In the genomic region with DNA sequence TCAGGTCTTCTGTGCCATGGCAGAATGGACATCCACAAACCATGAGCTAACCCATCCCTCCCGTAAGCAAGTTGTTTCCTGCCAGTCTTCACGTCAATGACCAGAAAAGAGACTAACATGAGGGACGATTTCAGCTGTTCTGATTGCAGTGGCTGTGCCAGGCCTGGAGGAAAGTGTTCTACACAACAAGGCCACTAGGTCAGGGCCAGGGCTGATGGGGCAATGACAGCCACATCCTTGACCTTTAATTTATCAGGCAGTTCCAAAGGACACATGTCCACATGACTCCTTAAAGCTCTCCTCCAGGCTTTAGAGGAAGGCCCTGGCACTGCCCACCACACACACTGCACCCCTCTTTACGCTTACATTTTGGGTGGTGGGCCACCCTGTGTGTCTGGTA, we compare ENCODE assay signal across 22 mouse cellular contexts. TPM values are rescaled to one million over a fixed set of nuclear protein-coding genes. Genes with fewer than 3 reads are reported as not detected.
DNase-seq lines count a peak whose midpoint lies in the region; ATAC-seq and TF ChIP-seq lines count a peak whose summit lies in the region.
"Had no signal": no experiment of that assay in that cellular context is flagged by ENCODE, and none has a peak within 500 bp of the region (broad histone marks: within the 10 kb centered on the region; RNA-seq: fewer than 3 reads in every experiment).

No protein-coding gene starts in this region.

- WGBS in stomach, postnatal 0 days: 81% methylated on average over 4 of the region's 4 CpGs

- no peak overlapping the region for H3K4me3 ChIP-seq in brown adipose tissue, adult 24 weeks (ENCODE audit: insufficient read depth, low read depth, low read length)
- no peak overlapping the region for H3K4me3 ChIP-seq in stomach, postnatal 0 days (ENCODE audit: low read depth, low read length)
- H3K4me3 ChIP-seq: embryonic facial prominence, embryonic 15.5 days; erythroblast, embryonic 14.5 days; forebrain, embryonic 10.5 days; heart, embryonic 10.5 days; hindbrain, embryonic 12.5 days had no signal

- H3K9ac ChIP-seq in stomach, postnatal 0 days (ENCODE audit: low read length): no peak overlapping the region
- H3K9ac ChIP-seq: embryonic facial prominence, embryonic 15.5 days; hindbrain, embryonic 12.5 days had no signal

- peak; percentile 30 for DNase-seq in ovary, adult 18-20 months (ENCODE audit: low spot score)
- DNase-seq in ovary, postnatal 14 days (ENCODE audit: low spot score): no peak
- peak; percentile 55 to 81 for DNase-seq in adrenal gland, adult 18-20 months (ENCODE audit: low spot score in 2 of 2)
- DNase-seq in adrenal gland, postnatal 10 days: peak; percentile 85
- no peak for DNase-seq in lung, postnatal 10 days
- DNase-seq in stomach, postnatal 0 days (ENCODE audit: low spot score): no peak
- DNase-seq: cerebellum, adult 11 months; cerebellum, adult 8-10 months; cerebellum, postnatal 14 days; embryo, embryonic 11 days; heart, adult 18-20 months; heart, postnatal 10 days; heart, postnatal 4 days had no signal

- ATAC-seq in stomach, postnatal 0 days (ENCODE audit: low FRiP score, low TSS enrichment): no peak
- ATAC-seq: forebrain, embryonic 14.5 days; hindbrain, embryonic 16.5 days; inflammation-experienced regulatory T-cells, adult 6 months had no signal

- H3K4me1 ChIP-seq in brown adipose tissue, adult 24 weeks (ENCODE audit: control insufficient read depth, insufficient read depth, insufficient read length, low read length): peaks cover 7% of the 10 kb centered on the region
- H3K4me1 ChIP-seq in stomach, postnatal 0 days (replicated peaks; ENCODE audit: control insufficient read depth, insufficient read depth): no peaks in the 10 kb centered on the region
- H3K4me1 ChIP-seq: embryonic facial prominence, embryonic 15.5 days; forebrain, embryonic 10.5 days; heart, embryonic 10.5 days; hindbrain, embryonic 12.5 days had no signal

- H3K27ac ChIP-seq in brown adipose tissue, adult 24 weeks (replicated peaks; ENCODE audit: low read depth, low read length): peak overlapping the region; percentile 88
- no peak overlapping the region for H3K27ac ChIP-seq in stomach, postnatal 0 days (replicated peaks)
- H3K27ac ChIP-seq: embryonic facial prominence, embryonic 15.5 days; forebrain, embryonic 10.5 days; heart, embryonic 10.5 days; hindbrain, embryonic 12.5 days had no signal

- H3K9me3 ChIP-seq in stomach, postnatal 0 days (ENCODE audit: control insufficient read depth, low read length): no peaks in the 10 kb centered on the region
- H3K9me3 ChIP-seq: embryonic facial prominence, embryonic 15.5 days; forebrain, embryonic 10.5 days; heart, embryonic 10.5 days; hindbrain, embryonic 12.5 days had no signal

- no peak for TF ChIP-seq CTCF in stomach, postnatal 0 days (IDR thresholded peaks at IDR 0.05; ENCODE audit: low read depth)

- no peaks in the 10 kb centered on the region for H3K36me3 ChIP-seq in stomach, postnatal 0 days (ENCODE audit: control insufficient read depth, insufficient read depth, low read length)
- H3K36me3 ChIP-seq: embryonic facial prominence, embryonic 15.5 days; forebrain, embryonic 10.5 days; heart, embryonic 10.5 days; hindbrain, embryonic 12.5 days had no signal

- no peaks in the 10 kb centered on the region for H3K27me3 ChIP-seq in stomach, postnatal 0 days (ENCODE audit: control insufficient read depth, insufficient read depth, low read length)
- H3K27me3 ChIP-seq: embryonic facial prominence, embryonic 15.5 days; hindbrain, embryonic 12.5 days had no signal

- no peak overlapping the region for H3K4me2 ChIP-seq in stomach, postnatal 0 days (replicated peaks; ENCODE audit: low read depth)
- H3K4me2 ChIP-seq: embryonic facial prominence, embryonic 15.5 days; hindbrain, embryonic 12.5 days had no signal

- no peak for TF ChIP-seq EP300 in stomach, postnatal 0 days (optimal IDR thresholded peaks at IDR 0.05)

RNA-seq across cellular contexts. Expression of a gene that starts 9.1 kb away (rescaled TPM):
- 100 to 1,000 TPM; 102 to 103 TPM for total RNA-seq in adrenal gland, adult 18-20 months (2021)
- total RNA-seq in adrenal gland, postnatal 10 days (2021): 100 to 1,000 TPM in 1 of 2 experiments, 10 to 100 TPM in 1; 87.0 to 104 TPM
- polyA plus RNA-seq in brown adipose tissue, adult 24 weeks (2012; ENCODE audit: insufficient read depth, insufficient read length, missing spikeins): 13.2 TPM in 2 replicates
- polyA plus RNA-seq in stomach, postnatal 0 days (2015; fragmentation: Nextera tagmentation; extraction: Ambion mirVana): 2.6 and 2.7 TPM in 2 replicates

RNA-seq across cellular contexts. Expression of a gene that starts 12.6 kb away (rescaled TPM):
- 10 to 100 TPM; 32.5 to 43.3 TPM for total RNA-seq in adrenal gland, adult 18-20 months (2021)
- total RNA-seq in adrenal gland, postnatal 10 days (2021): 10 to 100 TPM; 20.9 to 45.9 TPM
- 5.3 and 6.6 TPM in 2 replicates for polyA plus RNA-seq in brown adipose tissue, adult 24 weeks (2012; ENCODE audit: insufficient read depth, insufficient read length, missing spikeins)
- polyA plus RNA-seq in stomach, postnatal 0 days (2015; fragmentation: Nextera tagmentation; extraction: Ambion mirVana): 17.1 and 18.8 TPM in 2 replicates

Comparison
In these comparisons a context has a peak if more than half of its experiments do, and no peak if none do; other contexts are left out.
1. DNase-seq: peak in ovary, adult 18-20 months (single experiment), adrenal gland, adult 18-20 months (2 of 2) and adrenal gland, postnatal 10 days (single experiment); none in ovary, postnatal 14 days (single experiment), lung, postnatal 10 days (single experiment) and stomach, postnatal 0 days (single experiment).